Mouse (Mus musculus): ENCODE measurements at regions not wholly inside any gene's neighbourhood (a gene's known extent, or its start where the extent isn't known, plus 50 kb on each side); places are given as distances from the start of the nearest gene placed in this dataset.

- H3K27ac ChIP-seq = no peak overlapping the region
- WGBS = 93% methylated on average over 4 of the region's 4 CpGs
- no peak for DNase-seq (ENCODE audit: extremely low spot score, low spot score)
- no peaks in the 10 kb centered on the region for H3K36me3 ChIP-seq (replicated peaks)
- no peaks in the 10 kb centered on the region for H3K9me3 ChIP-seq
- no peaks in the 10 kb centered on the region for H3K4me1 ChIP-seq
- H3K4me3 ChIP-seq = no peak overlapping the region
- no peaks in the 10 kb centered on the region for H3K27me3 ChIP-seq (ENCODE audit: poor library complexity, severe bottlenecking)
Observed at GRCm38 (mm10) chr11:22684576-22684975, 172.7 kb downstream of the Tmem17 start.

- no peak overlapping the region for H3K27ac ChIP-seq
- no peak for DNase-seq (ENCODE audit: extremely low spot score, low spot score)
- no peaks in the 10 kb centered on the region for H3K9me3 ChIP-seq
- 93% methylated on average over 3 of the region's 3 CpGs for WGBS
- no peaks in the 10 kb centered on the region for H3K36me3 ChIP-seq (replicated peaks)
- H3K27me3 ChIP-seq (ENCODE audit: poor library complexity, severe bottlenecking) = no peaks in the 10 kb centered on the region
- no peak overlapping the region for H3K4me3 ChIP-seq
- 0 out of 2 replicates have a peak, but pooled peaks cover 2% of the 10 kb centered on the region for H3K4me1 ChIP-seq
Observed at GRCm38 (mm10) chr11:22690829-22691228, 169.9 kb downstream of the B3gnt2 start.

- 0 out of 2 replicates have a peak, but pooled peaks cover 4% of the 10 kb centered on the region for H3K4me1 ChIP-seq
- no peak for DNase-seq (ENCODE audit: extremely low spot score, low spot score)
- 88% methylated on average over 5 of the region's 5 CpGs for WGBS
- H3K27me3 ChIP-seq (ENCODE audit: poor library complexity, severe bottlenecking) = no peaks in the 10 kb centered on the region
- H3K36me3 ChIP-seq (replicated peaks) = no peaks in the 10 kb centered on the region
- H3K9me3 ChIP-seq = no peaks in the 10 kb centered on the region
- no peak overlapping the region for H3K4me3 ChIP-seq
- no peak overlapping the region for H3K27ac ChIP-seq
Observed at GRCm38 (mm10) chr11:22692281-22692857, 168.4 kb downstream of the B3gnt2 start.

GRCm38 (mm10) chr11:22692941-22693341, 167.8 kb downstream of the B3gnt2 start:
- WGBS = 76% methylated on average over 1 of the region's 1 CpGs
- DNase-seq (ENCODE audit: extremely low spot score, low spot score) = no peak
- Histone ChIP-seq H3K4me1 (0 out of 2 replicates have a peak, but pooled peaks cover 4% of the 10 kb centered on the region), H3K27ac (no peak overlapping the region), H3K27me3 (ENCODE audit: poor library complexity, severe bottlenecking) (no peaks in the 10 kb centered on the region), H3K36me3 (replicated peaks) (no peaks in the 10 kb centered on the region), H3K9me3 (no peaks in the 10 kb centered on the region), H3K4me3 (no peak overlapping the region)

- 84% methylated on average over 2 of the region's 2 CpGs for WGBS
- no peaks in the 10 kb centered on the region for H3K9me3 ChIP-seq
- no peak for DNase-seq (ENCODE audit: extremely low spot score, low spot score)
Observed at GRCm38 (mm10) chr11:22693376-22693775, 167.4 kb downstream of the B3gnt2 start.

GRCm38 (mm10) chr11:22693984-22694383, 166.8 kb downstream of the B3gnt2 start:
- H3K27me3 ChIP-seq (ENCODE audit: poor library complexity, severe bottlenecking) = no peaks in the 10 kb centered on the region
- H3K27ac ChIP-seq = no peak overlapping the region
- H3K9me3 ChIP-seq = no peaks in the 10 kb centered on the region
- 77% methylated on average over 2 of the region's 2 CpGs for WGBS
- H3K4me1 ChIP-seq = peaks cover 12% of the 10 kb centered on the region
- DNase-seq (ENCODE audit: extremely low spot score, low spot score) = no peak
- H3K36me3 ChIP-seq (replicated peaks) = no peaks in the 10 kb centered on the region
- no peak overlapping the region for H3K4me3 ChIP-seq

More at GRCm38 (mm10) chr11:22693376-22693775, 167.4 kb downstream of the B3gnt2 start:
- Histone ChIP-seq H3K36me3 (replicated peaks) (no peaks in the 10 kb centered on the region), H3K27ac (no peak overlapping the region), H3K4me3 (no peak overlapping the region), H3K27me3 (ENCODE audit: poor library complexity, severe bottlenecking) (no peaks in the 10 kb centered on the region), H3K4me1 (peaks cover 7% of the 10 kb centered on the region)

- no peaks in the 10 kb centered on the region for H3K27me3 ChIP-seq (ENCODE audit: poor library complexity, severe bottlenecking)
- H3K36me3 ChIP-seq (replicated peaks) = no peaks in the 10 kb centered on the region
- no peak overlapping the region for H3K27ac ChIP-seq
- 85% methylated on average over 5 of the region's 5 CpGs for WGBS
- H3K9me3 ChIP-seq = no peaks in the 10 kb centered on the region
- H3K4me3 ChIP-seq = no peak overlapping the region
- H3K4me1 ChIP-seq = peaks cover 12% of the 10 kb centered on the region
- no peak for DNase-seq (ENCODE audit: extremely low spot score, low spot score)
Observed at GRCm38 (mm10) chr11:22694829-22695228, 165.9 kb downstream of the B3gnt2 start.

GRCm38 (mm10) chr11:22695237-22695636, 165.5 kb downstream of the B3gnt2 start:
- peaks cover 12% of the 10 kb centered on the region for H3K4me1 ChIP-seq
- 83% methylated on average over 1 of the region's 1 CpGs for WGBS
- no peak for DNase-seq (ENCODE audit: extremely low spot score, low spot score)
- peak overlapping the region; percentile 25; the same call in 1 of the 2 replicates for H3K27ac ChIP-seq
- no peaks in the 10 kb centered on the region for H3K36me3 ChIP-seq (replicated peaks)
- no peak overlapping the region for H3K4me3 ChIP-seq
- no peaks in the 10 kb centered on the region for H3K27me3 ChIP-seq (ENCODE audit: poor library complexity, severe bottlenecking)
- no peaks in the 10 kb centered on the region for H3K9me3 ChIP-seq

GRCm38 (mm10) chr11:22698057-22698941, 162.5 kb downstream of the B3gnt2 start:
- Histone ChIP-seq H3K4me1 (peaks cover 12% of the 10 kb centered on the region), H3K4me3 (no peak overlapping the region), H3K27me3 (ENCODE audit: poor library complexity, severe bottlenecking) (no peaks in the 10 kb centered on the region), H3K27ac (peak overlapping the region; percentile 1; the same call in 1 of the 2 replicates), H3K9me3 (no peaks in the 10 kb centered on the region), H3K36me3 (replicated peaks) (no peaks in the 10 kb centered on the region)
- 62% methylated on average over 5 of the region's 5 CpGs for WGBS
- no peak for DNase-seq (ENCODE audit: extremely low spot score, low spot score)

- 87% methylated on average over 3 of the region's 3 CpGs for WGBS
- H3K27me3 ChIP-seq (ENCODE audit: poor library complexity, severe bottlenecking) = no peaks in the 10 kb centered on the region
- no peak for DNase-seq (ENCODE audit: extremely low spot score, low spot score)
Observed at GRCm38 (mm10) chr11:22706082-22706481, 154.7 kb downstream of the B3gnt2 start.

More at GRCm38 (mm10) chr11:22706082-22706481, 154.7 kb downstream of the B3gnt2 start:
- H3K9me3 ChIP-seq = no peaks in the 10 kb centered on the region
- H3K4me3 ChIP-seq = no peak overlapping the region
- no peaks in the 10 kb centered on the region for H3K4me1 ChIP-seq
- H3K36me3 ChIP-seq (replicated peaks) = no peaks in the 10 kb centered on the region
- H3K27ac ChIP-seq = no peak overlapping the region

Measured in forebrain, embryonic 10.5 days (tissue).